Mouse (Mus musculus): ENCODE data around the gene Gria2.

Gene Gria2

GRCm38 (mm10) chr3:80776628-80777027 lies 26.0 kb downstream of the Gria2 start:
- DNase-seq (ENCODE audit: low spot score in 2 of 2): no peak

DNA sequence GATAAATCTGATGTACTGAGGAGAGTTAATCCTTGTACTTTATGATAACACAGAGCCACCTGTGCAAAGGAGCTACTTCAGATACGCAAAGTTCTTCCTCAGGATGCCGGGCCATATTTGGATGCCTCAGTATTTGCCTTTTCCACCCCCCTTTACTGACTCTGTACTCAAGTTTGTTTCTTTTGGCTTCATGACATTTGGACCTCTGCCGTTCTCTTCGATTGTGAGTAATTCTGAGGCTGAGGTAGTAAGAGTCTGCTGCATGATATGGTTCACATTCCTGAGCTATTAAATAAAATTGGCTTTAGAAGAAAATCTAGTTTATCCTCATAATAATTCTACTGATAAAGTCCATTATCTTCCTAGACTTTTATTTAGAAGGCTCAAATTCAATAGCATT lies 26.7 kb downstream of the Gria2 start:
- DNase-seq (ENCODE audit: low spot score in 2 of 2): no peak

DNA sequence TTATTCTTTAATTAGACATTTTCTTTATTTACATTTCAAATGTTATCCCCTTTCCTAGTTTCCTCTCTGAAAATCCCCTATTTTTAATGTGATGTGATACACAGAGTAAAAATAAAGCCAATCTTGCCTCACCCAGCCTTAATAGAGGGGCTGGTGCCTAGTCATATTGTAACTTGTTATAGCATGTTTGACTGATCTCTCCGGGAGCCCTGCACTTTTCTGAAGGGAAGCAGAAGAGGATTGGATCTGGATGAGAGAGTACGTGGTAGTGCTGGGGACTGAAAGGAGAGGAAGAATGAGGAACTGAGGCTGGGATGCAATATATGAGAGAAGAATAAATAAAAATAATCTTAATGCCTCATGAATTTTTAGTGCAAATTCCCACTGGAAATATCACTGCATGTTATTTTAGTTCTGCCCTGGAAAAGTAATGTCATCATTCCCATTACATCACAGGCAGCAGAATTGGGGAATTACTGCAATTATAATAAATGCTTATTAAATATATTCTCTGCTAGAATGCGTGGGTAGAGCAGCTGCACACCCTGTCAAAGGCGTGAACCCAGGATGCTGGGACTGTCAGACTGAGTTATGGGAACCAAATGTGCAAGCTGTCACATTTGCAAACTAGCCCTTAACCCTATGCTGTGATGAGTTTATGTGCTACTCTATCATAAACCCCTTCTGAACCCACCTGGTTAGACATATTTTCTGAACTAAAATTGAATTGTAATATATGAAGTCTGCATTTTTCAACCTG lies 28.4 kb downstream of the Gria2 start:
- DNase-seq (ENCODE audit: low spot score in 2 of 2): no peak

DNA sequence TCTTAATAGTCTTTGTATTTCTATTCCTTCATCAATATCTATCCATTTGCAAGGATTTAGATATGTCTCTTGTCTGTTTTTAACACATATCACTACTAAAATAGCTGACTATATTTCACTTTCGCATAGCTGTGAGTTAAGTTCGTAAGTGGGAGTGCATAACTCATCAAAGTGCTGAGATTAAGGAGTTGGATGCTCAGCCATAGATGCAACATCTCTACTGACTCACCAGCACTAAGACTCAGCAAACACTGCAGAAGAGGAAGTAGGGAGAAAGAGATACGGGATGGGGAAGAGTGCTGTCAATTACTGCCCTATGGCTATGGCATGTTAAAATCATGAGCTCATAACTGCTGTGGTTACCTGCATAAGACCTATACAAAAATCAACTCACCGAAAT lies 29.4 kb downstream of the Gria2 start:
- DNase-seq (ENCODE audit: low spot score in 2 of 2): no peak

- DNase-seq (ENCODE audit: low spot score in 2 of 2): no peak
Measured at GRCm38 (mm10) chr3:80769506-80770235, 33.0 kb downstream of the Gria2 start.

DNA sequence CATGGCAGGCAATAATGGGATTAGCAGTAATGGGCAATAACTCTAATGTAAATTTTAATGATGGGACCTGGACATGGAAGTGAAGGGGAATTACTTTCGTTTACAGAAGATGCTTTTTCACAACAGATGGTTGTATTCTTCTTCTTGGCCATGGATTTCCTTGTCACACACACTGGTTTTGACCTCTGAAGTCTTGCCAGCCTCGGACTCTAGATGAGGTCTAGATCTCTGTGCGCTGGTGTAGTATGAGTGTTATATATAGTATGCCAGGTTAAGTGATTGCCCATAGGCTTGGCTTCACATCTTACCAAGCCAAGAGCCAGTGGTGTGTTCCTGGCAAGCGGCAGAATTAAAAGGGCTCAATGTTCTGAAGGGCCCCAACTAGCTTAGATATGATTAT lies 43.7 kb downstream of the Gria2 start:
- no peak for DNase-seq (ENCODE audit: low spot score in 2 of 2)

DNA sequence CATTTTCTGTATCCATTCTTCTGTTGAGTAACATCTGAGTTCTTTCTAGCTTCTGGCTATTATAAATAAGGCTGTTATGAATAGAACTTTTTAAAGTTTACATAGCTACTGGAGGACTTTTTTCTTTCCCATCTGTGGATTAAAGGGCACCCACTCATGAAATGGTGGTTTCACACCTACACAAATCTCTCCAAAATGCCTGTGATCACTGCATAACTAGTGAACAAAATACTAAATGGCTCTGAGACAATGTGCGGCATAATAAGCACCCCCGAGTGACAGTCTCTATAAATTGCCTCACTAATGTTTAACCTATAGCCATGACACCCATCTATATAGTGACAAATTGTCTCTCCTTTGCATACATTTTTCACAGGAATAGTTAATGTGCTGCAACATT lies 44.3 kb downstream of the Gria2 start:
- DNase-seq (ENCODE audit: low spot score in 2 of 2): no peak

- DNase-seq (ENCODE audit: low spot score in 2 of 2): no peak
Measured at GRCm38 (mm10) chr3:80750786-80751185, 51.8 kb downstream of the Gria2 start.

DNA sequence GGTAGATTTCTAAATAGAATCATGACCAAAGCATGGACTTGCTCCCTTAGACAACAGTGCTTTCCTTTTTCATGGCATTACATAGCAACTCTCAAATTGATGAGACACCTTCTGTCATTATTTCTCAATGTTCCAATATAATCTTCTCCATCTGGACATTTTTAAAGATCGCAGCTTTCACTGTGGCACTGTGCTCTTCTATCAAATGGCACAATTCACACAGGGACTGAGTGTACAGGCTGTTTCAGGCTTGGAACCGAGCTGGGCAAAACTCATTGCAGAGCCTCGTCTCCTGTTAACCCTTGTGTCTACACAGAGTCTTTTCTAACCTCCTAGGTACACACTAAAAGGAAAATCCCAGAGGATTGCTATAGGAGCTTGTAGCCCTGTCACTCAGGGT lies 77.4 kb downstream of the Gria2 start:
- no peak for DNase-seq (ENCODE audit: low spot score in 2 of 2)

DNA sequence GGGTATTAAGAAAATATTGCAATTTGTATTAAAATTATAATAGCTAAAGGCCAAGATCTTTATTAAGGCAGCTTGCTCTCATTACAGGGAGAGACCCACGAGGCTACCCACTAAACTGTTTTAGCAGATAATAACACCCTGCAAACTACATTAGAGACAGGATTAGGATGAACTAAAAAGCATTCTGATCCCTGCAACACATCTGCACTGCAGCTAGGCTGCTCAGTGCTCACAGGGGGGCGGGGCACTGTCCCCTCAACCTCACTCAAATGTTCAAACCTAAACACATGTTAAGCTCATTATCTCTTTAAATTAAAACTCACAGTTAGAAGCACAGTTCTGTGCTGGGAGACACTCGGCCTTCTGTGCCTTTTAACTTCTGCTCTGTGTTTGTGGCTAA lies 89.5 kb downstream of the Gria2 start:
- DNase-seq (ENCODE audit: low spot score in 2 of 2): no peak

- no peak for DNase-seq (ENCODE audit: low spot score in 2 of 2)
Measured at GRCm38 (mm10) chr3:80708992-80709391, 93.6 kb downstream of the Gria2 start.

GRCm38 (mm10) chr3:80702173-80702572 lies 100.5 kb downstream of the Gria2 start:
- no peak for DNase-seq (ENCODE audit: low spot score in 2 of 2)

DNA sequence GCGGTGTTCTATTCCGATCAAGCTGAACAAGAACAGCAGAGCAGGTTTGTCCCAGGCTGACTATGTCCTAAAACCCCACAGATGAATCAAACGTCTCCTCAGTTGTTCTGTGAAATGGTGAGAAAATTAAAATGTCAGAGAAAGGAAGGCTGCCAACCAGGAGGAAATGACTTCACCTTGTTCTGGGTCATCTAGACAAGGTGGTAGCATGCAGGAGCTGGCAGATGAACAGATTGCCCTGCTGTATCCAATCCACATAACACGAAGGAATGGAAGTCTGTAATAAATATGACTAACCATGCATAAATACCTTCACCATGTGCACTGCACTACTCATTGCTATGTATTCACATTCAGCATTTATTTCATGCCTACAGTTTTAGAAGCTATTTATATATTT lies 105.1 kb downstream of the Gria2 start:
- no peak for DNase-seq (ENCODE audit: low spot score in 2 of 2)

DNA sequence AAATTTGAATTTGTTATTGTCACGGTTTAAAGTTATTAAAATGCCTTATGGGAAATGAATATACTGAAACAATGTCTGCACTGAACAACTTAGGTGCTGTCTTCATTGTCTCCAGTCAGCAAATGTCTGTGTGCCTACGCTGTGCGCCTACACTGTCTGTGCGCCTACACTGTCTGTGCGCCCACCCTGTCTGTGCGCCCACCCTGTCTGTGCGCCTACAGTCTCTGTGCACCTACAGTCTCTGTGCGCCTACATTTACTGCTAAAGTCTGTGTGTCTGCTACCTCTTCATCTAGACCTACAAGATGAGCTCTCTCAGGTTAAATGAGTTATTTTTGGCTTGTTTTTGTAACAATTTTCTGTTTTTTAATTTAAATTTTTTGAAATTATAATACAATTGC lies 107.7 kb downstream of the Gria2 start:
- DNase-seq (ENCODE audit: low spot score in 2 of 2): no peak

GRCm38 (mm10) chr3:80665105-80665504 lies 137.5 kb downstream of the Gria2 start:
- DNase-seq (ENCODE audit: low spot score in 2 of 2): no peak

DNA sequence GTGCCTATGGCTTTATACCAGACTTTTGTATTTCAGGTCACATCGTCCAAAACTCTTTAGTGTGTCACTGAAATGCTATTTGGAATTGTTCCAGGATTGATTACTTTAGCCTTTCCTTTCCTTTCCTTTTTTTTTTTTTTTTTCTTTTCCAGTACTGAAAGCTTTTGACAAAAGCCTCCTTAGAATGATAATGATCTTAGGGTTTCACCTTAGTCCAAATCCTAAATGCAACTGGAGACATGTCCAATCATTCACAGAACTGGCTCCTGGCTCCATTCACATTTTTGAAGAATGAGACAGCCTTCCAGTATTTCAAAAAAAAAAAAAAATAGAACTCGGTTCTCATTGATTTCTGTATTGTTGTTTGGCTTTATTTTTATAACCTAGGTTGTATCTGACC lies 139.3 kb downstream of the Gria2 start:
- no peak for DNase-seq (ENCODE audit: low spot score in 2 of 2)

- no peak for DNase-seq (ENCODE audit: low spot score in 2 of 2)
Measured at GRCm38 (mm10) chr3:80661838-80662237, 140.8 kb downstream of the Gria2 start.

GRCm38 (mm10) chr3:80652213-80652612 lies 150.4 kb downstream of the Gria2 start:
- DNase-seq (ENCODE audit: low spot score in 2 of 2): no peak

Data from thymus, postnatal 10 days (tissue).